Mouse (Mus musculus): ENCODE measurements around the gene Dydc1. TPM values are rescaled to one million over a fixed set of nuclear protein-coding genes. Genes with fewer than 3 reads are reported as not detected.

Dydc1 gene
- polyA plus RNA-seq (2017; shearing (Covaris generic)), result not detected

DNA sequence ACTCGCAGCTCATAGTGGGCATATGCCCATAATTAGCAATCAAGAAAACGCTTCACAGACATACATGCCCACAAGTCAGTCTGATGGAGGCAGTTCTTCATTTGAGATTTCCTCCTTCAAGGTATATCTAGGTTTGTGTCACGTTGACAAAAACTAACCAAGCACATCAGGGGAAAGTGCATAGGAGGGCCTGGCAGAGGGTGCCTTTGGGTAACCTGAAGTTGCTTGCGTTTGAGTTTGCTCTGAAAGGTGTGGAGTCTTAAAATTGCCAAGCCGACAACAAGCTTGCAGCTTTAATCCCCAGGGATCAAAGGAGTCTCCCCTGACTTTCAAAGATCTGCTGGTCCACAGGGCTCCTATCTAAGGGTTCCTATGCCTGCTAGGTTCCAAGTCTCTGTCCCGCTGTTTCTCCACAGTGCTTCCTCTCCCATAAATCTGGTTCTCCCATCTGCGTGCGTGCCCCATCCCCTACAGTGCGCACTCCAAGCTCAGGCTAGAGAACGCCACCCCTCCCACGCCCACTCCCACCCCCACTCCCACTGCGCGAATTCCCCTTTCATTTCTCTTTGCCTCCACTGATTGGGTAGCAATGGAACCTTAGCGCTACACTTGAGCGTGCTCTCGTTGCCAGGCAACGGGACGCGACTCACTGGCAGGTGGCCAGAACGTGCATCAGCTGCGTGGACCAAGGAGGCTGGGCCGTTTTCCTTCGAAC, at the start of gene Dydc1:
Dydc1 (plus strand) TSS at position 683 of the 715 bp plus-strand sequence.

DNA sequence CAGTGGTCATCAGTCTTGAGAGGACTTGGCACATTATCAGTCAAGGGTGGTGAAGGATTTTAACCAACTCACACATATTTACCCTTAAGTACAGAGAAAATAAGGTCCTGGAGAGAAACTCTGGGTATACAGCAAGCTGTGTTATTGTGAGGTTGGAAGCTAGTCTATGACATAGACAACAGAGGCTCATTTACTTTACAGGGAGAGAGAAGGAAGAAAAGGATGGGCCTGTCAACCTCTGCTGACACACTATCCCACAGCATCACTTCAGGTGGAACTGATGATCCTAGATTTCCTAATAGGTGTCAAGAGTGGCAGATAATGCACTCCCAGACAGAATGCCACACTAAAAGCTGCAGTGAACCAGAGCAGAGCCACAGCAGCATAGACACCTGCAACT, 3.6 kb upstream of the Dydc1 start, which contains the start of gene Dydc2:
Dydc2 (minus strand) TSS at position 101 of the 400 bp plus-strand sequence.

DNA sequence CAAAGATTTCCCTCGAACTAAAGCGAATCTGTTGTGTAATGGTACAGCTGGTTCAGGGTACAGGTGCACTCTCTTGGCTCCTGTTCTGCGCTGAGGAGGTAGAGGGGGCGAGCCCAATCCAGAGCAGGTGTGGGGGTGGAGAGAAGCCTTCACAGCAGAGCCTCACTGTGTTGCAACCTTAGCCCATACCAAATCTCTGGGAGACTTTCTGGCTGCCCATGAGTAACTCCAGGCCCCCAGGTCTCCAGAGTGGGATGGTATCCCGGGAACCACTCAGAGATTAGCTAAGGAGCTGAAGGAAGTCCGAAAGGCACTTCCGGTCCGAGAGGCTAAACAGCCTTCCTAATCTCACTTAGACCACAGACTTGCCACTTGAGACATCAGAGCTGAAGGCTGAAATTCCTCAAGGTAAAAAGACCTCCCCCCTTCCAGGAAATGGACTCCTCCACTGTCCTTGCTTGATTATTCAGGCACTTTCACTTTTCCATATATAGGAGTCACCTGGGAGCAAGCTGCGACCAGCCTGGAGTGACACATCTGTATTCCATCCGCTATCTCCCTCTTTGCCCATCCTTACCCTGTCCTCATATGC, 32.2 kb downstream of the Dydc1 start, which contains the start of gene Mat1a:
Mat1a (plus strand) TSS at position 183 of the 592 bp plus-strand sequence.

DNA sequence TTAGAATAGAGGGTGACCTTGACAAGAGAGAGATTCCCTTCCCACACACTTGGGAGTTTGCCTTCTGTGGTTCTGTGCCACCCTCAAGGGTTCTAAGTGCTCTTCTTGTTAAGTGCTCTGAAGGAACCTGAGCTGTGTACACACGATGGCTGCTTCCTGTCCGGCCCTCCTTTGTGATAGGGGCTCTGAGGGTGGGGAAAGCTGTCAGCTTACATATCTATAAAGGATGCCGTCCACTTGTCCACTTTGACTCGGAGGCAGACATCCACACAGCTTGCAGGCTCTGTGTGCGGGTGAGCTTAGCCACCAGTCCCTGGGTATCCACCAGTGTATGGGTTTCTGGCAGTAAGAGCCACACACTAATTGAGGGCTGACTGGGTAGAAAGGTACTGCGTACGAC, 58.8 kb downstream of the Dydc1 start, which contains the start of gene Sftpa1:
Sftpa1 (plus strand) TSS at position 243 of the 400 bp plus-strand sequence.

Other genes starting within 250 kb of the Dydc1 start
- gene Sh2d4b, start 179.6 kb upstream of the Dydc1 start, polyA plus RNA-seq (2017; shearing (Covaris generic)), result under 1 TPM; 0.36 to 0.50 TPM
- 100 to 1,000 TPM in 1 of 2 experiments, 10 to 100 TPM in 1; 97.2 to 123 TPM for gene Tspan14, start 106.1 kb upstream of the Dydc1 start, polyA plus RNA-seq (2017; shearing (Covaris generic))
- 10 to 100 TPM in 1 of 2 experiments, 1 to 10 TPM in 1; 6.4 to 24.0 TPM for gene Fam213a, start 59.1 kb upstream of the Dydc1 start, polyA plus RNA-seq (2017; shearing (Covaris generic))
- gene Dydc2, start 3.7 kb upstream of the Dydc1 start, polyA plus RNA-seq (2017; shearing (Covaris generic)), result under 1 TPM in 1 of 2 experiments, not detected in 1; 0.26 TPM
- gene Mat1a, start 32.1 kb downstream of the Dydc1 start, polyA plus RNA-seq (2017; shearing (Covaris generic)), result under 1 TPM in 1 of 2 experiments, not detected in 1; 0.25 TPM
- gene Sftpa1, start 58.9 kb downstream of the Dydc1 start, polyA plus RNA-seq (2017; shearing (Covaris generic)), result not detected
- not detected for gene Mbl1, start 78.5 kb downstream of the Dydc1 start, polyA plus RNA-seq (2017; shearing (Covaris generic))
- gene Sftpd, start 112.2 kb downstream of the Dydc1 start, polyA plus RNA-seq (2017; shearing (Covaris generic)), result under 1 TPM in 1 of 2 experiments, not detected in 1; 0.25 TPM
- not detected for gene Gm2832, start 205.9 kb downstream of the Dydc1 start, polyA plus RNA-seq (2017; shearing (Covaris generic))

Measured in activated CD4-positive, CD25-positive, alpha-beta regulatory T cell (primary cell).